Mouse (Mus musculus) megakaryocyte, embryonic 14.5 days (primary cell): ENCODE data around the gene Fcho2. TPM values are rescaled to one million over a fixed set of nuclear protein-coding genes. Genes with fewer than 3 reads are reported as not detected.

ENCODE experiments used
- H3K27me3 ChIP-seq: replicated peaks from 2 replicates; pipeline ENCODE3; 2012; ENCODE audit warnings: inconsistent platforms
- H3K36me3 ChIP-seq: replicated peaks from 2 replicates; pipeline ENCODE3; 2012; ENCODE audit warnings: low read length, inconsistent platforms, mixed read lengths
- H3K4me1 ChIP-seq: 2 replicates; pipeline ENCODE4 v1.6.1; 2012; ENCODE audit warnings: inconsistent platforms
- H3K4me3 ChIP-seq: replicated peaks from 2 replicates; pipeline ENCODE3; 2012; ENCODE audit warnings: moderate library complexity, mild to moderate bottlenecking, inconsistent platforms
- H3K9me3 ChIP-seq: 2 replicates; pipeline ENCODE4 v1.6.1; 2012; ENCODE audit warnings: inconsistent platforms
- FLI1 ChIP-seq: IDR thresholded peaks from 2 replicates; pipeline ENCODE4 v1.6.1; 2012; ENCODE audit warnings: low read length, inconsistent platforms, mixed read lengths
- GATA1 ChIP-seq: IDR thresholded peaks from 3 replicates; pipeline ENCODE4 v1.6.1; 2012; ENCODE audit warnings: mixed read lengths, low read length, inconsistent platforms, borderline replicate concordance
- polyA plus RNA-seq: library from polyadenylated mRNA; stranded (reverse); fragments of >175 nt; gene quantifications from 2 replicates; pipeline ENCODE4 v1.2.3, GENCODE M21; 2012; ENCODE audit warnings: low replicate concordance; ENCODE audit not compliant: insufficient read depth

The Fcho2 gene
- polyA plus RNA-seq, 1 experiment = 0.39 TPM

DNA sequence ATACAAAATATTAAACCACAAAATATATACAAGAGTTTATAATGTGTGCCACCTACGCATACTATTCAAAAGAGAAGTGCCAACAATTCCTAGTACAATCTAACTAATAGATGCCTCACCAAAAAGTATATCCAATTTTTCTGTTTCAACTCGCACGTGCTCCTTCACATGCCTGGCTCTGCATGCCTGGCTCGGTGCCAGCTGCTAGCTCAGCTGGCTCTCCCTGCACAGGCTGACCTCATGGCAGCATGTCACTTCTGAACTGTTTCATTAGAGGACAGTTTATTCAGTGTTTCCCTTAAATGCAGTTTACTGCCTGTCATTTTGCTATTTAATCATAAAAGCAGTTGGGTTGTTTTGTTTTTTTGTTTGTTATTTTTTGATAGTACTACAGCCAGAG is 46.9 kb downstream of the Fcho2 start:
- H3K27me3 ChIP-seq = no peaks in the 10 kb centered on the region
- H3K9me3 ChIP-seq = no peaks in the 10 kb centered on the region
- no peak overlapping the region for H3K4me3 ChIP-seq
- peaks cover 32% of the 10 kb centered on the region for H3K36me3 ChIP-seq
- TF ChIP-seq GATA1 = no peak
- no peak for TF ChIP-seq FLI1
- peaks cover 8% of the 10 kb centered on the region for H3K4me1 ChIP-seq

DNA sequence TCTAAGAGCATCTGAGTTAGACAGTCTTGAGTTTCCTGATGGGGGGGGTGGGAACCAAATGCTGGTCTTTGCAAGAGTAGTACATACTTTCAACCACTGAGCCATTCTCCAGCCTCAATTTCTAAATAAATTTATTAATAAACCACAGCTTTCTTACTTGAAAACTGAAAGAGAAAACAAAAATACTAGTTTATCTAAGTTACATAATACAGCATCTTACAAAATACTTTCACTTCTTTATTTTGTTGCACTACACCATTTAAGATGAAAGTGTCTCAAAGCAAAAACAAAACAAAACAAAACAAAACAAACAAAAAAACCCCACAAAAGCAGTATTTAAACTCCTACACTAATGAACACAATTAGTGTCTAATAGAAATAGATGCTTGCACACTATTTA is 53.5 kb downstream of the Fcho2 start:
- Histone ChIP-seq H3K4me3 (no peak overlapping the region), H3K27me3 (no peaks in the 10 kb centered on the region), H3K9me3 (no peaks in the 10 kb centered on the region), H3K36me3 (peaks cover 53% of the 10 kb centered on the region), H3K4me1 (no peaks in the 10 kb centered on the region)
- TF ChIP-seq FLI1 = no peak
- no peak for TF ChIP-seq GATA1

DNA sequence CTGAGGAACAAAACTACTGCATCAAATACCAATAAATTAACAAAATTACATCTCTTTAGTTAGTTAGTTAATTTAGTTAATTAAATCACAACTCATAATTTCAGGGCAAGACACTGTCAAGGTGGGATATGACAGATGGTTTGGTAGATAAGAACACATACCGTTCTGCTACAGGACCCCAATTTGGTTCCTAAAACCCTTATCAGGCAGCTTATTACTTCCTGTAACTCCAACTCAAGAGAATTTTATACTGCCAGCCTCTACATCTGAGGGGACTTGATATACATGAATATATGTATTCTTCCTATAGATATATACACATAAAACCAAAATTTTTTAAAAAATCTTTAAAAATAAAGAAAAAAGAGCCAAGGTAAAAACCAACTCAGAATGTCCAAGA is 59.4 kb downstream of the Fcho2 start:
- peaks cover 9% of the 10 kb centered on the region for H3K4me1 ChIP-seq
- TF ChIP-seq FLI1 (no peak), GATA1 (no peak)
- H3K36me3 ChIP-seq = peaks cover 31% of the 10 kb centered on the region
- H3K4me3 ChIP-seq = no peak overlapping the region
- no peaks in the 10 kb centered on the region for H3K9me3 ChIP-seq
- H3K27me3 ChIP-seq = no peaks in the 10 kb centered on the region

DNA sequence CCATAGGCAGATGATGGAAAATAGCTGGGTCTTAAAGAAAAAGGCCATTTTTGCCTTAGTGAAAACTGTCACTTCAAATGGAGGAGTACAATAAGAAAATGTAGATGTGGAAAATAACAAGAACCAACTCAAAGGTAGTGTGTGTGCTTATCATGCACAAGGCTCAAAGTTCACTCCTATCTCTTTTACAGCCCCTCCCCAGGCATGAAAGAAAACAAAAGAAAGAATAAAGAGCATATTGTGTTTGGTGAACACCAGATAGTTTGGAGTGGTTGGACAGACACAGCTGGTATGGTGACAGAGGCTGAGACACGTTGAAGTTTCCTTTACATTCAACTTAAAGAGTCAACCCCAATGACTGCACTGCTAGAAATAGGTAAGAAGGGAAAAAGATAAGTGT is 70.6 kb downstream of the Fcho2 start:
- Histone ChIP-seq H3K9me3 (no peaks in the 10 kb centered on the region), H3K27me3 (no peaks in the 10 kb centered on the region), H3K4me1 (no peaks in the 10 kb centered on the region), H3K36me3 (peaks cover 89% of the 10 kb centered on the region), H3K4me3 (no peak overlapping the region)
- TF ChIP-seq GATA1 (no peak), FLI1 (no peak)

DNA sequence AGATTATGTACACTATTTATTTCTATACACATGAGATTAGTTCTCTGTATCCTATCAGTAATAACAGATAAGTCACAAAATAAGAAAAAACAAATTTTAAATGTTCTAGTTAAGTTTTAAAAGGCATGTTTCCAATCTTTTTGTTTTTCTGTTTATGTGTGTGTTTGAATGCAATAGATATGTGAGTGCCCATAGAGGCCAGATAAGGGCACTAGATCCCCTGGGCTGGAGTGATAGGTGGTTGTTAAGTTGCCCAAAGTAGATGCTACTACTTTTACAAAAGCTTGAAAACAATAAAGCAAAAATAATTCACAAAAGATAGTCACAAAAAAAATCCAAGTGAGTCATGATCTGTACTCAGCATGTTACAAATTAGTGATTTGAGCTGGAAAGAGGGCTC is 71.4 kb downstream of the Fcho2 start:
- Histone ChIP-seq H3K9me3 (no peaks in the 10 kb centered on the region), H3K4me3 (no peak overlapping the region), H3K27me3 (no peaks in the 10 kb centered on the region), H3K4me1 (no peaks in the 10 kb centered on the region), H3K36me3 (peaks cover 87% of the 10 kb centered on the region)
- TF ChIP-seq FLI1 = no peak
- no peak for TF ChIP-seq GATA1

DNA sequence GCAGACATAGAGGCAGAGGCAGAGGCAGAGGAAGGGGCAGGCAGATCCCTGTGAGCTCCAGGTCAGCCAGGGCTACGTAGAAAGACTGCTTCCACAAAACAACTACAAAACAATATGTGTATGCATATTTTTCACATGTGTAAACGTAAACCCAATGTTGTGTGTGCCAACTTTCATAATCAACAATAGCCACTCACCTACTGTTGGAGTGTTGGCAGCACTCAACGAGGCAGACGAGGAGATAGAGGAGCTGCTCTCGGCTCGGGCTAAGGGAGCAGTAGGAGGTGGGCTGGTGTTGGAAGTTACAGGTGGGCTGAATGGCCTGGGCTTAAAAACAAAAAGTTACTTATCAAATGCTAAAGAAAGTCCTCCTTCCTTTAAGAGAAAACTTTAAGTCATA is 72.0 kb downstream of the Fcho2 start:
- no peaks in the 10 kb centered on the region for H3K9me3 ChIP-seq
- TF ChIP-seq GATA1 = no peak
- H3K4me1 ChIP-seq = no peaks in the 10 kb centered on the region
- H3K27me3 ChIP-seq = no peaks in the 10 kb centered on the region
- peaks cover 86% of the 10 kb centered on the region for H3K36me3 ChIP-seq
- H3K4me3 ChIP-seq = no peak overlapping the region

DNA sequence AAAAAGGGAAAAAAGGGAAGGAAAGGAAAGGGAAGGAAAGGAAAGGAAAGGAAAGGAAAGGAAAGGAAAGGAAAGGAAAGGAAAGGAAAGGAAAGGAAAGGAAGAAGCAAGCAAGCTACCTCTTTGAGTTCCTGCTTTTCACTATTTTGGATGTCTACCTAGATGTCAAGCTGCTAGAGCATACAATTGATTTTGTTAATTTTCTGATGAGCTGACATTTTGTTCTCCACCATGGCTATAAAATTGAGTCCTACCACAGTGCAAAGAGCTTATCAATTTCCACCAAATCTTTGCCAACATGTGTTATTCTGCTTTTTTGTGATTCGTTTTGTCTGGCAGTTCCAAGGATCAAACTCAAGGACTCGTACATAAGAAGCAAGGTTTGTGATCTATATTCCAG is 77.0 kb downstream of the Fcho2 start:
- TF ChIP-seq GATA1 (no peak), FLI1 (no peak)
- H3K9me3 ChIP-seq = no peaks in the 10 kb centered on the region
- H3K4me3 ChIP-seq = no peak overlapping the region
- no peaks in the 10 kb centered on the region for H3K4me1 ChIP-seq
- peaks cover 75% of the 10 kb centered on the region for H3K36me3 ChIP-seq
- no peaks in the 10 kb centered on the region for H3K27me3 ChIP-seq

DNA sequence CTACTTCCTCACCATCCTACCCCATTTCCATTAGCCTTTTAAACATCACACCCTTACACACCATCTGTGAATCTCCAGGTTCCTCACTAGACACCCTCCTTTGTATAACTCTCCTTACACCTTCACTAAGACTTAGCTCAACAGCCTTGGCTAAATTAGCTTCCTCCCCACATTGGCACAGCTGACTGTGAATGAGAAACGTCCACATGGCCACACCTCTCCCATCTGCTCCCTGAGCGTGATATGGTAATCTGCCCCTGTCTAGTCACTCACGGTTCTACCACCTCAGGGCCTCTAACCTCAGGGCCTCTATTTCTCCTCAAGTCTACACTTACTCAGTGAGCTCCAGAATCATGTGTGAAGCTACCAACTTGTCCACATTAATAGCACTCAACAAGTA is 82.0 kb downstream of the Fcho2 start:
- no peaks in the 10 kb centered on the region for H3K4me1 ChIP-seq
- H3K4me3 ChIP-seq = no peak overlapping the region
- TF ChIP-seq FLI1 (no peak), GATA1 (no peak)
- no peaks in the 10 kb centered on the region for H3K27me3 ChIP-seq
- no peaks in the 10 kb centered on the region for H3K9me3 ChIP-seq
- peaks cover 84% of the 10 kb centered on the region for H3K36me3 ChIP-seq

DNA sequence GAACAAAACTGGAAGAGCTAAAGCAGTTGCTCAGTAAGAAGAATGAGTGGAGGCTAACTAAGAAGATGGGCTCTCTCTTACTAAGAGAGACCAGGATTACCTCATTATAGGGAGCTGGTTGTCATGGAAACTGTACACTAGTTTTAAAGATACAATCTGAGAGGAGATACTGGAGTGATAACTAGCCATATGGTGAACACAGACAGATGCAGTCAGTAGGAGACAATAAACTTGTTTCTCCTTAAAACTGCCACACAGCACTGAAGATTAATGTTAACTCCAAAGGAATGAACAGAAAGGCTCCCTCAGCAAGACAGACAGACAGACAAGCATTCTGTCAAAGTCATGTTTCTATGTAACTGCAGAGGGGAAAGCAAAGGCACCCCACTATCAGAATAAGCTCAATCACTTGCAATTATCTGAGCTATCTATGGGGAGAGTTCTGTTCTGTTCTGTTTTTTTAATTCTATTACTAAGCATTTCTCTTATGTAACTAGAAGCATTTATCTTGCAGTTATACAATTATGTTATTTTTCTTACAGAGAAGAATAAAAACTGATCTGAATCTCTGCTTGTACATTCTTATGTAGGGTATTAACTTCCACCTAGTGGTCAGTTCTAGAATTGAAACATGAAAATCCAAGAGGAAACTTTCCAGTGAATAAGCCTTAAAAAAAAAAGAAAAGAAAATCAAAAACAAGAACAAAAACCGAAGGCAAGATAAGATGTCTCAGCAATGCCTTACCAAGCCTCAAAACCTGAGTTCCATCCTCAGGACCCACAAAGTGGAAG is 85.8 kb downstream of the Fcho2 start:
- Histone ChIP-seq H3K4me3 (no peak overlapping the region), H3K36me3 (peaks cover 96% of the 10 kb centered on the region), H3K4me1 (peaks cover 3% of the 10 kb centered on the region; the same call in 1 of the 2 replicates), H3K9me3 (no peaks in the 10 kb centered on the region), H3K27me3 (no peaks in the 10 kb centered on the region)
- TF ChIP-seq GATA1 (no peak), FLI1 (no peak)

DNA sequence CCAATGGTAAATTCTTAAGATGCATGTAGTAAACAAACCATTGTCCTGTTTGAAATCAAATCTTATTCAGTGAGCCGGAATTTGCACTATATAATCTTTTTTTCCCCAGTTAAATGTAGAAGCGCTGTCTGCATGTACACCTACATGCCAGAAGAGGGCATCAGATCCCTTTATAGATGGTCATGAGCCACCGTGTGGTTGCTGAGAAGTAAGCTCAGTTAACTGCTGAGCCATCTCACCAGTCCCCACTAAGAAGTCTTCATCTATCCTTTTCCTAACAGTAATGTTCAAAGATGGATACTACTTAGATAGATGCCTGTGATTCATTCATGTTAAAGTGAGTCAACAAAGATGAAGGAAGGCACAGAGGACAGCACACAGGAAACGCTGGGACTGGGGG is 88.8 kb downstream of the Fcho2 start:
- Histone ChIP-seq H3K4me1 (peaks cover 3% of the 10 kb centered on the region; the same call in 1 of the 2 replicates), H3K27me3 (no peaks in the 10 kb centered on the region), H3K9me3 (peaks cover 8% of the 10 kb centered on the region), H3K36me3 (peaks cover 95% of the 10 kb centered on the region), H3K4me3 (no peak overlapping the region)
- TF ChIP-seq GATA1 (no peak), FLI1 (no peak)

DNA sequence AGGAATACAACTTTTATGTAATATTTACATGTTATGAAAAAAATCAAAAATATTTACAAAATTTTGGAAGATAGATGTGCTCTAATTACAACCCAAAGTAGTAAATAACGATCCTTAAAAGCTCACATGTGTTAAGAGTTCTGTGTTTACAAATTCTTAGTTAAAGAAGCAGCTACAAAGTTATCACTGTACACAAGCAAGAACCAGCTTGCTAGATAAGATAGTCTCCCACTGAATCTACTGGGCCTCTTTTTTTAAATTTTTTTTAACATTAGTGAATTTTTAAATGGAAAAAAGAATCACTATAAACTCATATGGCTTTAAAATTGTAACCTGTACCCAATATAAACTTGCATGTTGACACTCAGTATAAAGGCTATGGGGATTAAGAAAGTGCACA is 91.8 kb downstream of the Fcho2 start:
- Histone ChIP-seq H3K36me3 (peaks cover 70% of the 10 kb centered on the region), H3K4me1 (peaks cover 3% of the 10 kb centered on the region; the same call in 1 of the 2 replicates), H3K27me3 (no peaks in the 10 kb centered on the region), H3K9me3 (peaks cover 8% of the 10 kb centered on the region), H3K4me3 (no peak overlapping the region)
- TF ChIP-seq GATA1 (no peak), FLI1 (no peak)
